Mouse (Mus musculus) CH12.LX (cell line): ENCODE data around the gene Mllt3. TPM values are rescaled to one million over a fixed set of nuclear protein-coding genes. Genes with fewer than 3 reads are reported as not detected.

Experiments used
- DNase-seq: peaks from one replicate; pipeline ENCODE4 v3.0.0-alpha.2; 2013; ENCODE audit errors: extremely low read depth
- H3K27ac ChIP-seq: 2 replicates; pipeline ENCODE4 v1.5.1; 2012; ENCODE audit warnings: low read depth, mild to moderate bottlenecking, control low read depth, moderate library complexity; ENCODE audit not compliant: insufficient read depth
- H3K27me3 ChIP-seq: replicated peaks from 2 replicates; pipeline ENCODE3; 2012; ENCODE audit warnings: inconsistent platforms
- H3K36me3 ChIP-seq, 2 experiments: replicated peaks in 1 of 2; 2 replicates each; pipeline versions ENCODE3 to v1.6.1; 2012; ENCODE audit warnings: inconsistent platforms in 1 of 2, low read length in 1 of 2, mild to moderate bottlenecking in 1 of 2, mixed read lengths in 1 of 2, moderate library complexity in 1 of 2; ENCODE audit not compliant: control insufficient read depth in 1 of 2, insufficient read depth in 1 of 2
- H3K4me1 ChIP-seq, 2 experiments: 2 replicates each; pipeline ENCODE4 v1.6.1; 2012; ENCODE audit warnings: inconsistent platforms in 1 of 2, moderate library complexity in 1 of 2; ENCODE audit not compliant: insufficient read depth in 2 of 2, control insufficient read depth in 1 of 2
- H3K4me2 ChIP-seq: 2 replicates; pipeline ENCODE4 v1.6.1; 2012; ENCODE audit warnings: low read depth, mild to moderate bottlenecking, control low read depth; ENCODE audit not compliant: poor library complexity, insufficient read depth, severe bottlenecking
- H3K4me3 ChIP-seq, 3 experiments: fragments of 150-350 bp in 1 of 3; sonication (generic) in 1 of 3; replicated peaks in 1 of 3; 2 replicates each; pipeline versions ENCODE3 to v1.5.1; 2011 to 2012; ENCODE audit warnings: low read depth in 2 of 3, low read length in 2 of 3, mild to moderate bottlenecking in 2 of 3, moderate library complexity in 2 of 3, control low read depth in 1 of 3, improper control_type of control experiment in 1 of 3, inconsistent platforms in 1 of 3, mixed read lengths in 1 of 3; ENCODE audit not compliant: poor library complexity in 1 of 3
- H3K79me2 ChIP-seq: replicated peaks from 2 replicates; pipeline ENCODE4 v1.6.1; 2012; ENCODE audit warnings: mild to moderate bottlenecking, moderate library complexity; ENCODE audit not compliant: control insufficient read depth, poor library complexity, insufficient read depth, severe bottlenecking; ENCODE audit errors: extremely low read depth
- H3K9ac ChIP-seq: 2 replicates; pipeline ENCODE4 v1.6.1; 2012; ENCODE audit warnings: low read depth, mild to moderate bottlenecking, control low read depth, moderate library complexity; ENCODE audit not compliant: insufficient read depth
- H3K9me3 ChIP-seq: replicated peaks from 2 replicates; pipeline ENCODE3; 2012; ENCODE audit warnings: low read length, inconsistent platforms, mixed read lengths
- CHD1 ChIP-seq: IDR thresholded peaks from 2 replicates; pipeline ENCODE4 v1.6.1; 2012; ENCODE audit warnings: low read depth, low read length, improper control_type of control experiment, inconsistent platforms
- CHD2 ChIP-seq: IDR thresholded peaks from 2 replicates; pipeline ENCODE4 v1.6.1; 2011; ENCODE audit warnings: low read length, improper control_type of control experiment
- ETS1 ChIP-seq: conservative IDR thresholded peaks from 2 replicates; pipeline ENCODE4 v1.6.1; 2012; ENCODE audit warnings: low read depth, mild to moderate bottlenecking, inconsistent platforms, low read length, improper control_type of control experiment, moderate library complexity
- GABPA ChIP-seq: IDR thresholded peaks from 2 replicates; pipeline ENCODE4 v1.6.1; 2012; ENCODE audit warnings: low read depth, low read length, improper control_type of control experiment, inconsistent platforms; ENCODE audit not compliant: insufficient replicate concordance
- HCFC1 ChIP-seq: IDR thresholded peaks from 2 replicates; pipeline ENCODE4 v1.6.1; 2012; ENCODE audit warnings: low read depth, mild to moderate bottlenecking, inconsistent platforms, low read length, improper control_type of control experiment
- JUN ChIP-seq: IDR thresholded peaks from 2 replicates; pipeline ENCODE4 v1.6.1; 2011; ENCODE audit warnings: low read depth, mild to moderate bottlenecking, low read length, improper control_type of control experiment, moderate library complexity; ENCODE audit not compliant: insufficient read depth
- JUND ChIP-seq: conservative IDR thresholded peaks from 2 replicates; pipeline ENCODE4 v1.6.1; 2011; ENCODE audit warnings: low read depth, low read length, improper control_type of control experiment
- KAT2A ChIP-seq: IDR thresholded peaks from 2 replicates; pipeline ENCODE4 v1.6.1; 2012; ENCODE audit warnings: low read length, improper control_type of control experiment, inconsistent platforms; ENCODE audit not compliant: insufficient replicate concordance
- MAFK ChIP-seq: IDR thresholded peaks from 2 replicates; pipeline ENCODE4 v1.6.1; 2011; ENCODE audit warnings: low read length, improper control_type of control experiment; ENCODE audit not compliant: insufficient replicate concordance
- MAZ ChIP-seq: IDR thresholded peaks from 2 replicates; pipeline ENCODE4 v1.6.1; 2012; ENCODE audit warnings: low read depth, mild to moderate bottlenecking, inconsistent platforms, low read length, improper control_type of control experiment, moderate library complexity
- MEF2A ChIP-seq: IDR thresholded peaks from 2 replicates; pipeline ENCODE4 v1.6.1; 2014; ENCODE audit warnings: low read depth, mild to moderate bottlenecking, inconsistent platforms, low read length, improper control_type of control experiment, borderline replicate concordance
- MXI1 ChIP-seq: IDR thresholded peaks from 2 replicates; pipeline ENCODE4 v1.6.1; 2011; ENCODE audit warnings: mild to moderate bottlenecking, low read depth, low read length, improper control_type of control experiment
- MYC ChIP-seq: IDR thresholded peaks from 2 replicates; pipeline ENCODE4 v1.6.1; 2011; ENCODE audit warnings: low read depth, mild to moderate bottlenecking, improper control_type of control experiment, low read length
- NELFE ChIP-seq: IDR thresholded peaks from 2 replicates; pipeline ENCODE4 v1.6.1; 2011; ENCODE audit warnings: low read depth, low read length, improper control_type of control experiment
- NRF1 ChIP-seq: IDR thresholded peaks from 2 replicates; pipeline ENCODE4 v1.6.1; 2014; ENCODE audit warnings: low read depth, mild to moderate bottlenecking, inconsistent platforms, low read length, improper control_type of control experiment, moderate library complexity
- PAX5 ChIP-seq: IDR thresholded peaks from 2 replicates; pipeline ENCODE4 v1.6.1; 2012; ENCODE audit warnings: low read length, inconsistent platforms, mixed read lengths
- POLR2AphosphoS2 ChIP-seq: IDR thresholded peaks from 2 replicates; pipeline ENCODE4 v1.6.1; 2011; ENCODE audit warnings: low read depth, low read length, improper control_type of control experiment
- RAD21 ChIP-seq: IDR thresholded peaks from 2 replicates; pipeline ENCODE4 v1.6.1; 2011; ENCODE audit warnings: low read depth, mild to moderate bottlenecking, low read length, improper control_type of control experiment, moderate library complexity
- RCOR1 ChIP-seq: conservative IDR thresholded peaks from 2 replicates; pipeline ENCODE4 v1.6.1; 2012; ENCODE audit warnings: low read depth, mild to moderate bottlenecking, inconsistent platforms, low read length, improper control_type of control experiment
- SMC3 ChIP-seq: IDR thresholded peaks from 2 replicates; pipeline ENCODE4 v1.6.1; 2011; ENCODE audit warnings: low read depth, low read length, improper control_type of control experiment
- TBP ChIP-seq: conservative IDR thresholded peaks from 2 replicates; pipeline ENCODE4 v1.6.1; 2011; ENCODE audit warnings: low read depth, low read length, improper control_type of control experiment
- TCF12 ChIP-seq: IDR thresholded peaks from 2 replicates; pipeline ENCODE4 v1.6.1; 2014; ENCODE audit warnings: low read depth, mild to moderate bottlenecking, inconsistent platforms, low read length, improper control_type of control experiment
- UBTF ChIP-seq: IDR thresholded peaks from 2 replicates; pipeline ENCODE4 v1.6.1; 2012; ENCODE audit warnings: low read depth, mild to moderate bottlenecking, inconsistent platforms, low read length, improper control_type of control experiment, moderate library complexity
- USF1 ChIP-seq: IDR thresholded peaks from 2 replicates; pipeline ENCODE4 v1.6.1; 2014; ENCODE audit warnings: low read depth, mild to moderate bottlenecking, inconsistent platforms, low read length, improper control_type of control experiment
- USF2 ChIP-seq: conservative IDR thresholded peaks from 2 replicates; pipeline ENCODE4 v1.6.1; 2011; ENCODE audit warnings: low read depth, low read length, improper control_type of control experiment
- ZKSCAN1 ChIP-seq: IDR thresholded peaks from 2 replicates; pipeline ENCODE4 v1.6.1; 2012; ENCODE audit warnings: low read depth, inconsistent platforms, low read length, improper control_type of control experiment, borderline replicate concordance
- ZMIZ1 ChIP-seq: IDR thresholded peaks from 2 replicates; pipeline ENCODE4 v1.6.1; 2012; ENCODE audit warnings: low read depth, mild to moderate bottlenecking, inconsistent platforms, low read length, improper control_type of control experiment
- ZNF384 ChIP-seq: IDR thresholded peaks from 2 replicates; pipeline ENCODE4 v1.6.1; 2012; ENCODE audit warnings: low read depth, low read length, improper control_type of control experiment, inconsistent platforms
- dilution Hi-C: fragments of 300-500 bp; cut with MboI; formaldehyde crosslinking; loops from 2 replicates; pipeline ENCODE4 v1.14.3; 2020; ENCODE audit warnings: low sequenced_read_pairs; ENCODE audit not compliant: extremely low pct_unique_long_range_greater_than_20kb, extremely low pct_ligation_motif_present
- in situ Hi-C: fragments of 300-500 bp; cut with MboI; formaldehyde crosslinking; loops from 3 replicates; pipeline ENCODE4 v1.14.3; 2019; ENCODE audit warnings: low sequenced_read_pairs, low pct_ligation_motif_present, low pct_unique_long_range_greater_than_20kb, mixed read lengths
- polyA plus RNA-seq: library from polyadenylated mRNA; unstranded; fragments of >175 nt; gene quantifications from 2 replicates; pipeline ENCODE4 v1.2.1, GENCODE M21; 2012; ENCODE audit warnings: low read depth; ENCODE audit not compliant: insufficient read length
- total RNA-seq, 2 experiments: library from RNA; depleted of rRNA; stranded (reverse); fragments of 300-350 nt in 1 of 2; fragments of >200 nt in 1 of 2; gene quantifications; 2 replicates each; pipeline ENCODE4 v1.2.3; 2012 to 2014

The Mllt3 gene
- total and polyA plus RNA-seq, 3 experiments, result 8.3 to 20.9 (median 10.1) TPM

- dilution Hi-C loops, result no loop called here
- H3K36me3 ChIP-seq, result no peaks in the 10 kb centered on the region
- no peak overlapping the region for H3K9ac ChIP-seq
- no peaks in the 10 kb centered on the region for H3K79me2 ChIP-seq
- no peak for DNase-seq
- no peaks in the 10 kb centered on the region for H3K27me3 ChIP-seq
- no peak overlapping the region for H3K4me3 ChIP-seq
- no peaks in the 10 kb centered on the region for H3K9me3 ChIP-seq
- no peak for TF ChIP-seq TCF12
- TF ChIP-seq CHD1, result no peak
- TF ChIP-seq PAX5, result no peak
- TF ChIP-seq ZMIZ1, result no peak
- TF ChIP-seq TBP, result no peak
- TF ChIP-seq KAT2A, result no peak
- no peak for TF ChIP-seq JUND
- TF ChIP-seq MAZ, result no peak
- no peak for TF ChIP-seq SMC3
- TF ChIP-seq UBTF, result no peak
- no peak for TF ChIP-seq MXI1
- no peak for TF ChIP-seq ZKSCAN1
- TF ChIP-seq NRF1, result no peak
- TF ChIP-seq JUN, result no peak
- no peak for TF ChIP-seq RAD21
- no peak overlapping the region for H3K27ac ChIP-seq
- H3K4me2 ChIP-seq, result no peak overlapping the region
- in situ Hi-C loops, result no loop called here
- H3K4me1 ChIP-seq, result no peaks in the 10 kb centered on the region
Observed at GRCm38 (mm10) chr4:87911172-87911994, 121.8 kb downstream of the Mllt3 start.

GRCm38 (mm10) chr4:87905149-87905771 lies 127.9 kb downstream of the Mllt3 start:
- H3K9ac ChIP-seq, result no peak overlapping the region
- H3K36me3 ChIP-seq, result no peaks in the 10 kb centered on the region
- in situ Hi-C loops, result no loop called here
- H3K27ac ChIP-seq, result no peak overlapping the region
- dilution Hi-C loops, result no loop called here
- TF ChIP-seq MAFK (no peak), RCOR1 (no peak), KAT2A (no peak), CHD2 (no peak), HCFC1 (no peak), ZKSCAN1 (no peak), NELFE (no peak), GABPA (no peak), POLR2AphosphoS2 (no peak), MEF2A (no peak), USF2 (no peak), ZMIZ1 (no peak), MYC (no peak), USF1 (no peak), ETS1 (no peak), PAX5 (no peak), ZNF384 (no peak)
- TF ChIP-seq, all 38 proteins: peak for 0
- no peak for DNase-seq
- Histone ChIP-seq H3K79me2 (no peaks in the 10 kb centered on the region), H3K4me1 (peaks cover 0 to 26% of the 10 kb centered on the region in 2 experiments; a peak in 2 of 4 replicates), H3K4me3 (no peak overlapping the region), H3K27me3 (no peaks in the 10 kb centered on the region), H3K4me2 (no peak overlapping the region), H3K9me3 (no peaks in the 10 kb centered on the region)
